Mouse (Mus musculus) cerebellum, adult 2 months (tissue): ENCODE data around the gene Tas2r102. TPM values are rescaled to one million over a fixed set of nuclear protein-coding genes. Genes with fewer than 3 reads are reported as not detected.

Experiments
- DNase-seq, 2 experiments: peaks; one replicate each; pipeline ENCODE4 v3.0.0; 2021
- H3K27ac ChIP-seq: fragments of 200-500 bp; 2 replicates; pipeline ENCODE4 v1.5.1; 2012; ENCODE audit warnings: low read length, control low read depth, inconsistent platforms; ENCODE audit not compliant: insufficient read depth
- H3K27me3 ChIP-seq: fragments of 200-500 bp; 2 replicates; pipeline ENCODE4 v1.6.1; 2012; ENCODE audit warnings: inconsistent platforms, mild to moderate bottlenecking, low read length, moderate library complexity; ENCODE audit not compliant: control insufficient read depth, insufficient read depth
- H3K4me1 ChIP-seq: fragments of 200-500 bp; 2 replicates; pipeline ENCODE4 v1.6.1; 2011; ENCODE audit warnings: low read length; ENCODE audit not compliant: control insufficient read depth, insufficient read depth
- H3K4me3 ChIP-seq: fragments of 200-500 bp; replicated peaks from 2 replicates; pipeline ENCODE3; 2011; ENCODE audit warnings: mild to moderate bottlenecking, low read depth, low read length, control low read depth; ENCODE audit not compliant: insufficient read depth
- CTCF ChIP-seq: fragments of 200-500 bp; IDR thresholded peaks from 2 replicates; pipeline ENCODE4 v1.5.1; 2011; ENCODE audit warnings: low read depth, mild to moderate bottlenecking, control low read depth, low read length, moderate library complexity, borderline replicate concordance; ENCODE audit not compliant: insufficient read depth
- POLR2A ChIP-seq: fragments of 200-500 bp; IDR thresholded peaks from 2 replicates; pipeline ENCODE4 v1.6.1; 2011; ENCODE audit warnings: low read length, control low read depth, borderline replicate concordance; ENCODE audit not compliant: insufficient read depth
- WGBS: fragments of 180-500 bp; shearing (Covaris S2); methylation state at CpG from one replicate; pipeline ENCODE4 v1.1.7; 2018; 5-methylcytosine and 5-hydroxymethylcytosine counted together
- polyA plus RNA-seq: library from polyadenylated mRNA; depleted of rRNA; stranded (reverse); fragments of >200 nt; gene quantifications from 2 replicates; pipeline ENCODE4 v1.2.3, GENCODE M21; 2012; rRNA removed

The Tas2r102 gene
- not detected in 2 replicates for polyA plus RNA-seq

DNA sequence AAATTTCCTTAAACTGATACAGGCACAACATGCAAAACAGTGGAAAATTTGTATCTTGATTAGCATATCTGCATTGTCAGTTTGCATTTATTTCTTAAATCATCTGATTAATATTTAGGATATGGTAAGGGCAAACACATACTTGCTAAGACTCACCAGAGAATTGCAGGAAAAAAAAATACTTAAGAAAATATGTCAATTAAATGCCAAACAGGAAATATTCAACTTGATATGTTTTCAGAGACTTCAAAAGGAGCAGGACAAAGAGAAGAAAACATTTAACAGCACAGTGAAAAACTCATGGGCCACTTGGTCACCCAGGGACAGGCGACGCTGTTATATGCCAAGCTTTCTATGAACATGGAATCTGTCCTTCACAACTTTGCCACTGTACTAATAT, at the start of gene Tas2r102:
Tas2r102 (plus strand) TSS at position 301 of the 400 bp plus-strand sequence.
- Histone ChIP-seq H3K4me3 (no peak within 1 kb of the TSS), H3K27ac (no peak within 1 kb of the TSS), H3K27me3 (no peaks in the 10 kb centered on the region), H3K4me1 (no peaks in the 10 kb centered on the region)
- no peak for TF ChIP-seq POLR2A
- no peak for TF ChIP-seq CTCF
- no peak for DNase-seq
- WGBS: 96% methylated on average over 2 of the region's 2 CpGs

GRCm38 (mm10) chr6:132737935-132738334, 24.0 kb upstream of the Tas2r102 start, which contains the start of gene Tas2r115:
TSS of gene Tas2r115 (minus strand) at chr6:132738035.
- DNase-seq: no peak
- Histone ChIP-seq H3K27ac (no peak within 1 kb of the TSS), H3K27me3 (no peaks in the 10 kb centered on the region), H3K4me1 (no peaks in the 10 kb centered on the region), H3K4me3 (no peak within 1 kb of the TSS)
- 61% methylated on average over 2 of the region's 2 CpGs for WGBS
- TF ChIP-seq CTCF: no peak
- no peak for TF ChIP-seq POLR2A

DNA sequence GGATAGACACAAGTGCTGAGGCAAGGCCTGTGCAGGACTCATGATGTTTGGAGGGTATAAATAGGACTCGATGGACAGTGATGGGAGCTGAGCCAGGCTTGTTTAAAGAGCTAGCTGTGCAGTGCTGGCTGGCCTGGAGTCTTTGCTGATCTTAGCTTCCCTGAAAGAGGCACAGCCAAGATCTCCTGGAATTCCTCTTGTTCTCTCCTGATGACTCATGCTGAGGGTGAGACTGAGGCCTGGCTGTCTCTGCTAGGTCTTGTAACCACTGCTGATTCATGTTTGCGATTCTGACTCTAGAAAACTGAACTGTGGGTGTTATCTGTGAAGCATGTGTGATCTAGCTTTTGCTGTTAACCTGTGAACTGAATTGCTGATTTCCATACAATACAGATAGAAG, 11.7 kb upstream of the Tas2r102 start:
- H3K4me1 ChIP-seq: no peaks in the 10 kb centered on the region
- no peak for DNase-seq
- H3K4me3 ChIP-seq: no peak overlapping the region
- TF ChIP-seq POLR2A: no peak
- TF ChIP-seq CTCF: no peak
- H3K27me3 ChIP-seq: no peaks in the 10 kb centered on the region
- H3K27ac ChIP-seq: no peak overlapping the region
- 81% methylated on average over 2 of the region's 2 CpGs for WGBS

GRCm38 (mm10) chr6:132754430-132754829, 7.5 kb upstream of the Tas2r102 start, which contains the start of gene Tas2r124:
TSS of gene Tas2r124 (plus strand) at chr6:132754730.
- 68% methylated on average over 1 of the region's 1 CpGs for WGBS
- DNase-seq: no peak
- Histone ChIP-seq H3K27ac (no peak within 1 kb of the TSS), H3K27me3 (no peaks in the 10 kb centered on the region), H3K4me3 (no peak within 1 kb of the TSS), H3K4me1 (no peaks in the 10 kb centered on the region)
- TF ChIP-seq POLR2A: no peak
- no peak for TF ChIP-seq CTCF

DNA sequence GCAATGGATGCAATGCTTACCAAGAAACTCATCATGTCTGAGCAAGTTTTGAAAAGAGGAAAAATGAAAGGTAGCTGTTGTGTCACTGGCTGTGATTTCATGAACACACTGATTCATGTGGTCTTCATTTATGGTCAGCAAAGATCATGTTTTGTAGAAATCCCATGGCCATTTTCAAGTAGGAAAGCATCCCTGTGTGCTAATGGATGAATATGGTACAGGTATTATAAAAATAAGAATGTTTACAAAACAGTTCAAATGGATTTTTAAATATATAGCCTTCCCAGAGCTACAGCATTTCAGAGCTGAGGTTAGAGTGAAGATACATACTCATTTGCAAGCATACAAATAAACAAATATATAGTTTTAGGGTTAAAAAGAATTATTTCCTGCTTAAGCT, 16.1 kb downstream of the Tas2r102 start, which contains the start of gene Tas2r136:
Tas2r136 (minus strand) TSS at position 101 of the 400 bp plus-strand sequence.
- H3K4me3 ChIP-seq: no peak within 1 kb of the TSS
- TF ChIP-seq POLR2A (no peak), CTCF (no peak)
- no peak for DNase-seq

GRCm38 (mm10) chr6:132795393-132795792, 33.5 kb downstream of the Tas2r102 start:
- H3K4me3 ChIP-seq: no peak overlapping the region
- no peak overlapping the region for H3K27ac ChIP-seq
- no peaks in the 10 kb centered on the region for H3K27me3 ChIP-seq
- no peak for TF ChIP-seq CTCF
- no peak for TF ChIP-seq POLR2A
- H3K4me1 ChIP-seq: no peaks in the 10 kb centered on the region
- WGBS: 12% methylated on average over 1 of the region's 1 CpGs
- DNase-seq: no peak

More for the DNA sequence above, 16.1 kb downstream of the Tas2r102 start, which contains the start of gene Tas2r136:
- Histone ChIP-seq H3K27me3 (no peaks in the 10 kb centered on the region), H3K27ac (no peak within 1 kb of the TSS), H3K4me1 (no peaks in the 10 kb centered on the region)

GRCm38 (mm10) chr6:132802518-132802917, 40.6 kb downstream of the Tas2r102 start, which contains the start of gene Tas2r117:
TSS of gene Tas2r117 (plus strand) at chr6:132802818.
- WGBS: 73% methylated on average over 1 of the region's 1 CpGs
- Histone ChIP-seq H3K27ac (no peak within 1 kb of the TSS), H3K4me3 (no peak within 1 kb of the TSS), H3K4me1 (no peaks in the 10 kb centered on the region), H3K27me3 (no peaks in the 10 kb centered on the region)
- DNase-seq: no peak
- TF ChIP-seq CTCF (no peak), POLR2A (no peak)

Other genes with a start within 250 kb of the Tas2r102 start
- gene Prh1, start 192.3 kb upstream of the Tas2r102 start, polyA plus RNA-seq: not detected in 2 replicates
- gene Prp2, start 166.2 kb upstream of the Tas2r102 start, polyA plus RNA-seq: not detected in 2 replicates
- not detected in 2 replicates for gene A630073D07Rik, start 110.6 kb upstream of the Tas2r102 start, polyA plus RNA-seq
- gene Tas2r120, start 105.2 kb upstream of the Tas2r102 start, polyA plus RNA-seq: not detected in 2 replicates
- not detected in 2 replicates for gene Tas2r121, start 61.1 kb upstream of the Tas2r102 start, polyA plus RNA-seq
- not detected in 2 replicates for gene Tas2r122, start 50.2 kb upstream of the Tas2r102 start, polyA plus RNA-seq
- not detected in 2 replicates for gene Tas2r115, start 24.1 kb upstream of the Tas2r102 start, polyA plus RNA-seq
- gene Tas2r124, start 7.4 kb upstream of the Tas2r102 start, polyA plus RNA-seq: not detected in 2 replicates
- not detected in 2 replicates for gene Tas2r136, start 16.0 kb downstream of the Tas2r102 start, polyA plus RNA-seq
- gene Tas2r117, start 40.7 kb downstream of the Tas2r102 start, polyA plus RNA-seq: not detected in 2 replicates
- not detected in 2 replicates for gene Tas2r123, start 85.0 kb downstream of the Tas2r102 start, polyA plus RNA-seq
- gene Tas2r116, start 93.3 kb downstream of the Tas2r102 start, polyA plus RNA-seq: not detected in 2 replicates
- not detected in 2 replicates for gene Tas2r110, start 105.9 kb downstream of the Tas2r102 start, polyA plus RNA-seq
- gene Tas2r113, start 130.9 kb downstream of the Tas2r102 start, polyA plus RNA-seq: not detected in 2 replicates
- gene Tas2r125, start 147.5 kb downstream of the Tas2r102 start, polyA plus RNA-seq: not detected in 2 replicates
- gene Tas2r129, start 189.0 kb downstream of the Tas2r102 start, polyA plus RNA-seq: not detected in 2 replicates
- gene Tas2r131, start 195.8 kb downstream of the Tas2r102 start, polyA plus RNA-seq: not detected in 2 replicates
- not detected in 2 replicates for gene Tas2r109, start 218.8 kb downstream of the Tas2r102 start, polyA plus RNA-seq